Mouse (Mus musculus): ENCODE data around the gene Zfp296. TPM values are rescaled to one million over a fixed set of nuclear protein-coding genes. Genes with fewer than 3 reads are reported as not detected.

The Zfp296 gene
- 0.83 TPM for total RNA-seq (2023)

DNA sequence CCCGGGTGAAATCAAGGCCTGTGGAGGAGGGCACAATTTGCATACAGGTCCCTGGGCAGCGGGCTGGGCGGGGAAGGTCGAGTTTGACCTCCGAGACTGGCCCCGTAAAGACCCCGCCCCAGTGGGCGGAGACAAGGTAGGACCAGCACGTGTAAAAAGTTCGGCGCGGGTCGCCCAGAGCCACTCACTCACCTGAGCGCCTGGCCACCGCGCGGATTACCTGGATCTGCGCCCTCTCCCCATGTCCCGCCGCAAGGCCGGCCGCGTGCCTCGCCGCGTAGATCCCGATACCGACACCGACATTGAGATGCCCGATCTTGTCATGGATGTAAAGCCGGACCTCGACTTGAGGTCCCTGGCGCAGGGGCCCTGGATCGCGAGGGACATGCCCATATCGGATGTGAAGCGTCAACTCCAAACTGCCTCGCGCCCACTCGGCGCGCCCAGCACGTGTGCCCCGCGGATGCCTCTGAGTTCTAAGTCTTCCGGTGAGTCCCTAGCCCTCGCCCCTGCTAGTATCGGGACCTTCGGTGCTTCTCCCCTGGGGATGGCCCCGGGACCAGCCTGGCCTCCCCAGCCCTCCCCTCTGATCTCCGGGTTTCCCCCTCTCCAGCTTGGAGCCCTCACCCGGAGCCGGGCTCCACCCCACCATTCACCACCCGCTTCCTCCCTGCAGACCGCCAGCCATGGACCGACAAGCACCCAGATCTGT, at the start of gene Zfp296, which contains the start of gene Gemin7:
Zfp296 (plus strand) TSS at position 147 of the 712 bp plus-strand sequence.
Gemin7 (minus strand) TSS at position 455 of the 712 bp plus-strand sequence.

GRCm38 (mm10) chr7:19562643-19563410, 14.3 kb upstream of the Zfp296 start, which contains the start of gene Ppp1r37:
TSS of gene Ppp1r37 (minus strand) at chr7:19563076.

GRCm38 (mm10) chr7:19603849-19604605, 26.9 kb downstream of the Zfp296 start, which contains the start of gene Clasrp:
TSS of gene Clasrp (minus strand) at chr7:19604486.

DNA sequence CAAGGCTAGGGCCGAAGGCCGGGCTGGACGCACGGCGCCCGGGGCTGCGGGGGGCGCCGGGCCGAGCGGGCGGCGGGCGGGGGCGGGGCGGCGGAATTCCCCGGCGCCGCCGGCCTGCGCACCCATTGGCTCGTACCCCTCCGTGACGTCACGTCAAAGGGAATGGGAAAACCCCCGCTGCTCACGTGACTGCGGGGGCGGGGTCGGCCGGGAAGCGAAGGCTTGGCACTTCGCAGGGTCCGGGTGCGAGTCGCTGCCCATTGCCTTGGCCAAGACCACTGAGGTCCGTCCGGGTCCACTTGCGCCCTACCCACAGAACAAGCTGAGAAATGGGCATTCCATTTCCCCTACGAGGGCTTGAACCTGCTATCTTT, 52.3 kb downstream of the Zfp296 start, which contains the start of gene Relb:
Relb (minus strand) TSS at position 78 of the 374 bp plus-strand sequence.

Other genes starting within 250 kb of the Zfp296 start
- 55.4 TPM for gene Ercc1, start 232.5 kb upstream of the Zfp296 start, total RNA-seq (2023)
- gene Cd3eap, start 217.8 kb upstream of the Zfp296 start, total RNA-seq (2023) = 15.5 TPM
- 1.5 TPM for gene Ppp1r13l, start 217.5 kb upstream of the Zfp296 start, total RNA-seq (2023)
- gene Ercc2, start 195.3 kb upstream of the Zfp296 start, total RNA-seq (2023) = 74.3 TPM
- 7.1 TPM for gene Klc3, start 173.2 kb upstream of the Zfp296 start, total RNA-seq (2023)
- not detected for gene Ckm, start 172.5 kb upstream of the Zfp296 start, total RNA-seq (2023)
- 34.7 TPM for gene Mark4, start 118.5 kb upstream of the Zfp296 start, total RNA-seq (2023)
- not detected for gene Exoc3l2, start 114.0 kb upstream of the Zfp296 start, total RNA-seq (2023)
- gene Bloc1s3, start 68.9 kb upstream of the Zfp296 start, total RNA-seq (2023) = 4.1 TPM
- gene Trappc6a, start 68.9 kb upstream of the Zfp296 start, total RNA-seq (2023) = 25.3 TPM
- gene Nkpd1, start 59.4 kb upstream of the Zfp296 start, total RNA-seq (2023) = not detected
- gene Ppp1r37, start 14.2 kb upstream of the Zfp296 start, total RNA-seq (2023) = 61.6 TPM
- 52.5 TPM for gene Gemin7, start 308 bp downstream of the Zfp296 start, total RNA-seq (2023)
- gene Clasrp, start 27.2 kb downstream of the Zfp296 start, total RNA-seq (2023) = 84.2 TPM
- 56.3 TPM for gene Relb, start 52.2 kb downstream of the Zfp296 start, total RNA-seq (2023)
- gene Clptm1, start 87.7 kb downstream of the Zfp296 start, total RNA-seq (2023) = 76.6 TPM
- not detected for gene Apoc2, start 100.7 kb downstream of the Zfp296 start, total RNA-seq (2023)
- not detected for gene Gm44805, start 104.1 kb downstream of the Zfp296 start, total RNA-seq (2023)
- gene Apoc4, start 104.2 kb downstream of the Zfp296 start, total RNA-seq (2023) = not detected
- 2.0 TPM for gene Apoc1, start 115.4 kb downstream of the Zfp296 start, total RNA-seq (2023)
- 38.1 TPM for gene Apoe, start 121.9 kb downstream of the Zfp296 start, total RNA-seq (2023)
- 56.8 TPM for gene Tomm40, start 138.2 kb downstream of the Zfp296 start, total RNA-seq (2023)
- gene Nectin2, start 173.2 kb downstream of the Zfp296 start, total RNA-seq (2023) = 0.62 TPM
- gene Bcam, start 193.7 kb downstream of the Zfp296 start, total RNA-seq (2023) = 2.0 TPM
- gene Cblc, start 219.5 kb downstream of the Zfp296 start, total RNA-seq (2023) = not detected
- 35.9 TPM for gene Bcl3, start 245.5 kb downstream of the Zfp296 start, total RNA-seq (2023)